Mouse (Mus musculus) layer of hippocampus, postnatal 14 days (tissue): ENCODE results near the gene Ryk. TPM values are rescaled to one million over a fixed set of nuclear protein-coding genes. Genes with fewer than 3 reads are reported as not detected.
A peak's percentile ranks its signal among the peaks of the same experiment; 100 is the strongest.

Source experiments
- DNase-seq, 2 experiments: peaks; one replicate each; pipeline ENCODE4 v3.0.0; 2021 to 2022; ENCODE audit warnings: low spot score in 2 of 2, mixed read lengths in 1 of 2
- total RNA-seq, 2 experiments: library from RNA; stranded (reverse); gene quantifications; 2 replicates each; pipeline ENCODE4 v1.2.3; 2021

Gene Ryk
- total RNA-seq, 2 experiments from 2014 or later, result 36.0 to 40.0 TPM

DNA sequence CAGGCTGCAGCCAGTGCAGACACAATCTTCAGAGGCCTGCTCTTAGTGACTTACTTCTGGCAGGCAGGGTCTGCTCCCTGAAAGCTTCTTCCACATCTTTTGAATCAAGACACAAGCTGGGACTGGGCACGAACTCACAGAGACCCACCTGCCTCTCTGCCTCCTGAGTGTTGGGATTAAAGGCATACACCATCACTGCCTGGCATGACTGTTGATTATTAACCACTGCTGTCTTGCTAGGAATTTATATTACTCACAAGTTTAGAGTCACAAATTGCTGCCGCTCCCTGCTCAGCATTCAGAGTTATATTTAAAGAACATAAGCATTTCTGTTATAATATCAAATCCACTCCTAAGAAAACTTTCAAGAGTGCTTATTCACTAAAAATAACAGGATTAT is 23.1 kb downstream of the Ryk start:
- DNase-seq, result no peak

DNA sequence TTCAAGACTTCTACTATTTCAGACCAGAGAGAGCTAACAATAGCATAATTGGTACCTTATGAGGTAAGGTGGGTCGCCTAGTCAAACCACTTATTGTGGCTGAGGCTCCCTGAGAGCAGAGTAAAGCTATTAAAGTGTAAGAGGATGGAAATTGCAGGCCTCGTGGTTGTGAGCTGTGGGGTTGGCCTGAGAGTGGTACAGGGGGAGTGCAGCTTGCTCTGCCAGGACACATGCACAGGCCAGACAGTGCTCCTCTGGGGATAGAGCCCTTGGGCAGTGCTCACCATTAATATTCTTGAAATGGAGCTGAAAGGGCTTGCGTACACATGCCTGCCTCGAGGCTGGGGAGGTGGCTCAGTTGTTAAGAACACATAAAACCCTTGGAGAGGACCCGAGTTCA is 23.6 kb downstream of the Ryk start:
- DNase-seq, result no peak

DNA sequence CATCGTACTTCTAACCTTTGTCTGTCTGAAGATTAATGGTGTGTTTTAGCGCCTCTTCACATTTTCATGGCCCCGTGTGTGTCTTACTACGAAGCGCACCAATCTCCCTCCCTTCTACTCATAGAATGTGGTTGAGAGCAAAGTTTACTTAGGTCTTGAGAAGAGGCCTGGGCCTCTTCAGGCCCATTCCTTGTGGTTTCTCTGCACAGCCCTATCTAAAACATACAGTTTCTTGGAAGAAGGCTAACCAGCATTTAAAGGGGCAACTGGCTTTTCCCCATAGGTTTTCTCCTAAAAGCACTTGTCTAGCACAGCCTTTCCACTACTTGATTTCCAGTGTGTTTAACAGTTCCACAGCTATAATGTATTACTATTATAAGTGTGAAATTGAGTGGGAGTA is 24.7 kb downstream of the Ryk start:
- DNase-seq, result no peak

DNA sequence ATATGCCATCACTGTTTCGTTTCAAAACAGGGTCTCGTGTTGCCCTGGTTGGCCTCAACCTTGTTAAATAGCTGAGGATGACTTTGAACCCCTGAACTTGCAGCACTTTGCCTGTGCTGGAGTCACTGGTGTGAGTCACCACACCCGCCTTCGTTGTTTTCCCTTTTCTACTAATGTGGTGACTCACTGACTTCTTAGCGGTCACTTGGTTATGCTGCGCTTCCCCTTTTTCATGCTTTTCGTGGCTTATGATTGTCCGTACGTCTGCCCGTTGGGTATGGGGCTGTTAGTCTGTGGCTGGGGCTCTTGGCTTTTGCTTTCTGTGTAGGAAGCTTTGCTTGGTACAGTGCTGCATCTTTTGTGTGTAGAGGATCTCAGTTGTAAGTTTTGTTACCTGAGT is 25.2 kb downstream of the Ryk start:
- DNase-seq, result no peak

DNA sequence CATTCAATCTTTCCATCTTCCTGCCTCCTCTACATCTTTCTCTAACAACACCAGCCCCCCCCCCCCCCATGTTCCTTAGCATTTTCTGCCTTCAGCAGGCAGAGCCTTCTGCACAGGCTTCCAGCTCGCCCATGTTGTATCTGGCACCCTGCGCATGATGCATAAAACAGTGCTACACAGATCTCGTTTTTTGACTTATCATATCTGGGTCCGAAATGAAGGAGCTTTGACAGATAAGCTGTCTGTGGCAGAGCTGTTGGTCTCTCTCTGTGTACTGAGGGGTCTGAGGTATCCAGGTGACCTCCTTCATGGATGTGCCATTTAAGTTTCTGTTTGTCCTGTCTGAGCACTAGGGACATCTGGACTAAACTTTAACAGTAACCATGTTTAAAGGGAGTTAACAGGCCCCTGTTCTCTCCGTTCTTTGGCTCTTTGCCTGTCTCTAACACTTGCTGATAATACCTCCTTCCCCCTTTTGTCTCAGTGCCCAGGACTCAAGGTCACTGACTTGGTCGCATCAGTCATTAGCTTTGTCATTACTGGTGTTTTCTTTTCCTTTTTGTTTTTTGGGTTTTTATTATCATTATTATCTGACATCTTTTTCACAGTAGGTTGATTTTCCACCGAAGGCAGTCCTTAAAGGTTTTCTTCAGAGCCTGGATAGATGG is 26.2 kb downstream of the Ryk start:
- DNase-seq, result no peak

DNA sequence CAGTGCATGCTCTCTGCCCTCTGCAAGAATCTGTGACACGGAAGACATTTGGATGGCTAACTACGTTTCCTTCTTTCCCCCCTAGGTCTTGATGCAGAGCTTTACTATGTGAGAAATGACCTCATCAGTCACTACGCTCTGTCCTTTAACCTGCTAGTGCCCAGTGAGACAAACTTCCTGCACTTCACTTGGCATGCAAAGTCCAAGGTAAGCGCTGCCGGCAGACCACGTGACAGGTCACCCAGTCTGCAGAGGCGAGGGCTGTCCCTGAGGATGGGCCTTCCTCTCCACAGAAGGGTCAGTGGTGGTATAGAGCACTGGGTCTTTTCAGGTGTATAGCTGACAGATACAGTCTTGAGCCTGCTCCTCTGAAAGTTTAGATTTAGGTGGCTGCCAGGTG is 27.1 kb downstream of the Ryk start:
- no peak for DNase-seq

DNA sequence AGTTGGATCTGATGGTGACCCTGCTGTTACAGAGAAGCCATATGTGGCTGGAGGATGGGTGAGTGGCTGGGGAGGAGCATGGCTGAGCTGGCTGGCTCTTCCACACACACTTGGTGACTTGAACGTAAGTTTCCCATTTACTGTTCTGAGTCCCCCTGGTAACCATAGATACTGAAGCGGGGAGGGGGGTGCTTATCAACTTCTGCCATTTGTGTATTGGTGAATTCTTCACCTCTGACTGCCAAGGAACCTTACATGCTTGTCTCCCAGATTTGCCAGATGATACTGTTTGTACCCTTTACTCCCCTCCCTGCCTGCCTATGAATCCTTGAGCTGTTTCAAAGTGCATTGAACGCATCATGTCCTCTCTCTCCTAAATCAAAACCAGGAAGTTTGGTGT is 27.5 kb downstream of the Ryk start:
- DNase-seq, result no peak

DNA sequence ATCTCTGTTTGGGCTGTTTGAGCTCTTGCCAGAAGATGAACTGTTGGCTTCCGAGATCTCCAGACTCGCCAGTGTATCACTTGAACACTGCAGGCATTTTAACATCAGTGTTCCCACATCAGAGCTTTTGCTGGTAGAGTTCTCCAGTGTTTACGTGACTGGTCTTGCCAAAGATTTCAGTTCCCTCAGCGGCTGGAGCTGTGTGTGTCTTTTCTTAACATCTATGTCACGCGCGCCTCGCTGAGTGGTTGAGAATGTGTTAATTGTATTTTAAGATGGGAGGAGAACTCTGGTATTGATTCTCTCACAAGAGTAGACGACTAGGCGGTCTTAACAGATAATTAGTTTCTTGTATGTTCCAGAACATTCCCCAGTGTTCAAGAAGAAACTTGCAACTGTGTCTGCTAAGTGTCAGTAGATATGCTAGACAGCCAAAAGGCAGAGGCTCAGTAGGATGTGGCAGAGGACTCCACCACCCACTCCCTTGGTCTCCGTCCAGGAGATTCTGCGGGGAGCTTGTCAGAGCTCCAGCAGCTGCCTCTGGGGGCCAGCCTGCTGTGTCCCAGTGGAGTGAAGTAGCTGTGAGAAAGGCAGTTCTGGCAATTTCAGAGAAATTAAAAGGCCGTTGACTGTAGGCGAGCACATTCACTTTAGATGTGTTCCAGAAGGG is 29.3 kb downstream of the Ryk start:
- DNase-seq, result peak; percentile 68 to 82

DNA sequence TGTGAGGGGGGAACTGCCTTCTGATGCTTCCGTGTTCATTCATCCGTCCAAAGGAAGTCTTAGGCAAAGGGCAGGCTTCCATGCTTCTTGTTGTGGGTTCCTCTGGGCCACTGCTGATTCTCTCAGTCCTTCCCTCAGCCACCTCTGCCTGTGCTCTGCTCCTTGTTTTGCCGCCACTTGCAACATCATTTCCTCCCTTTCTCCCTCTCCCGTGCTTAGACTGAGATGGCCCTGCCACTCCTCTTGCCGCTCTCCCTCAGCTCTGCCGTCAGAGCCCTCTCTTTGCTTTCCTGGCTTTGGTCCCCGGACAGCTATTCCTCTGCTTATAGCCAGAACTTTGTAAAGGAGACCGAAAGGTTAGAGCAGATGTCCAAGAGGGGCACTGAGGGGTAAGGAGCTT is 30.2 kb downstream of the Ryk start:
- no peak for DNase-seq

DNA sequence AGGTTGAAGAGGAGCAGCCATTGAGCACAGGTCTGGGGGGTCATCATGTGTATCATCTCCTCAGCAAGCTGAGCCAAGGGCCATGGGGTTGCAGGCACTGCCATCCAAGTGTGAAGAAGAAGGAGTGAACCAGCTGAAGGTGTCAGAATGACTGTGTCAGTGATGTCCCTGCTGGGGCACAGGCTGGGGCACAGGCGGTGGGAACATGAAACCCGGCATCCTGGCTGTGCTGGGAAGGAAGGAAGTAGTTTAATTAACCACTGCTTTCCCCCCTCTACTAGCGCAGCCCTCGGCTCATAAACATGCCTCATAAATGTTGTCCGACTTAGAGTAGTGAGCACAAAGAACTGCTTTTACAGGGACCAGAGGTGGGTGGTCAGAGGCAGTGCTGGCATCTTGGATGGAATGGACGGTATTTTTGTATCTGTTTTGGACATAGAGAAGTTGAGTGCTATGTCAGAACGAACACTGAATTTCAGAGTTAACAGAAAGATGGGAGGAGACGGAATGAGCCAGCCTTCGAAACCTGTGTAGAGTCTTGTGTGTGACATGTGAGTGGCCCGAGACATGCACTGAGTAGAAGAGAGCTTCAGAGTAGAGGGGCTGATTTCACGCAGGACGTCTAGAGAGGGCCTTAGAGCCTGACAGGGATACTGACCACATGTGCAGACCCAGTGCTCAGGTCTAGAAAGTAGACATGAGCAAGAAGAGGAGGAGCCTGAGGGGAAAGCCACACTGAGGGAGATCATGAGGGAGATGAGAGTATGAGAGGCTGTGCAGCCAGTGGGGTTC is 31.4 kb downstream of the Ryk start:
- no peak for DNase-seq

DNA sequence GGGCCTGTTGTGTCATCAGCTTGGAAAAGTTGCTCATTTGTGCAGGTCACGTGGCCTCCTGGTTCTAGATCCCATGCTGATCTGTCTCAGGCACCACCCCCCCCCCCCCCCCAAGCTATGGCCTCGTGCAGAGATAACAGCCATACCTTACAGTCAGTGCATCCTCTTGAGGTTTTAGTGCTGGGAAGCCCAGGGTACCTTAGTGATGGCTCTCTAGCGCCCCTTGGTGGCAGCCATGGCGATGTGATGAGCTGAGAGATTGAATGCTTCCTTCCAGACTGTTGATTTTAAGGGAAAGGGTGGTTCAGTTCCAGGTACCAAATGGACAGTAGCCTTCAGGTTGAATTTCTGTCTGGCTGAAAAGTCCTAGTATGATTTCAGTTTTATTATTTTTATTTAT is 32.2 kb downstream of the Ryk start:
- peak; percentile 51 to 83 for DNase-seq

DNA sequence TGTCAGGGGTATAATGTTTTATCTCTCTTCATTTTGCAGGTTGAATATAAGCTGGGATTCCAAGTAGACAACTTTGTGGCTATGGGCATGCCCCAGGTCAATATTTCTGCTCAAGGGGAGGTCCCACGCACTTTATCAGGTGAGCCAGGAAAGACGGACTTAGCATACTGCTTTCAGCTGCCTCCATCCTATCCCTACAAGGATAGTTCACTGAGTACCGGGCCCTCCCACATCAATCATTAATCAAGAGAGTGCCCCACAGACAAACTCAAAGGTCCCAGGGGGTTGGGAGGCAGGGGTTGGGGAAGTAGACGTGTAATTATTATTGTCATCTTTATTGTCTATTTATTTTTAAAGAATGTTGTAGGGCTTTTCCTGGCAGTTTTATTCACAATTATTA is 32.8 kb downstream of the Ryk start:
- DNase-seq, result no peak

DNA sequence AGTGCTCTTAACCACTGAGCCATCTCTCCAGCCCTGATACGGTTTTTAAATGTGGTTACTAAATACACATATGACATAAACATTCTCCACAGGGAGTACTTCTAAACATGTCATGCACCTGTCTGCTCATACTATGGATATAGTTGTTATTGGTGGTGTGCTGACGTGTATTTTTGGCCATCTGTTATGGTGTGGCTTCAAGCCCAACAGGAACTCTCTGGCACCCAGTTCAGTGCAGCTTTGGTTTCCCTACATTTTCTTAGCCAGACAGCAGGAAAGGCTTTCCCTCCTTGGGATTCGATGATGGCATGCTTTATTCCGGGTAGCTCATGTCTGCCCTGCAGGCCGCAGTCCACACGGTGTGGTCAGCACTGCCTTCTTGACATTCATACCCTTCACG is 33.7 kb downstream of the Ryk start:
- no peak for DNase-seq

DNA sequence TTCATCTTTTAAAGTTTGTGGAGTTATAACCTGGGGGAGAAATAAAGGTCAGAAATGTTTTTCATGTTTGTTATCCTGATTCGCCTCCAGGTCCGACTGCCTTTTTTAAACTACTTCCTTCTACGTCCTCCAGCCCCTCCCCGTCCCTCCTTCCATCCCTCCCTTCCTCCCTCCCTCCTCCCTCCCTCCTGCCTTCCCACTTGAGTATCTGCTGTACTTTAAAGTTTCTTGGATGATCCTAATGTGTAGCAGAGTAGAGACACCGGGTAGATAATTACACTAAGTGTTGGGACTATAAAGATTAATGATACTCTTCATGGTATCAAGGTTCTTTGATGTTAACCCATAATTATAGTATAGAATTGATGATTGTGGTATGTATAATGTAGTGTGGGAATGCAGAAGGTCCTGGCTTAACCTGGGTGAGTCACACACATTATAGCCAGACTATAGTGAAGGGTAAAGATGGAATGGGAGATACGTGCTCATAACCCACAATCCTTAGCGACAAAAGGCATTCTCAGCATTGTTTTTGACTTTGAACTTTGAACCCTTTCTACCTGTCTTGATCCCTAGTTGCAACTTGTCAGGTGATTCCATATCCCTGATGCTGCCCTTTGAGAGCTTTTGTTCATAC is 41.5 kb downstream of the Ryk start:
- DNase-seq, result no peak

DNA sequence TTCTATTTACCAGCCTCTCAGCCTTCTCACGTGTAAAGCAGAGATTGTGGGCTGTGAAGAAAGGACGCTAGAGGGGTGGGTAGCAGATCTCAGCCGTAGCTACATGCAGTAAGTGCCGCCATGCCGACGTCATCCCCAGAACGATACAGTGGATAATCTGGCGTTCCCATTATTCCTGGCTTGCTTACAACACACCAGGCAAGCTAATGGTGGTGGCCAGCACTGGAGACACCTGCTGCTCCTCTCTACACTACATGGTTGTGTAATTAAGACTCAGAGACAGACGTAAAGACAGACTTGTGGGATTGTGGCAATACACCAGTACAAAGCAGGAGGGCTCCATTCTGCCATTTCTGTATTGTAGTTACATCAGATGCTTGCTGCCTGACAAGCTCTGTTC is 43.2 kb downstream of the Ryk start:
- no peak for DNase-seq

DNA sequence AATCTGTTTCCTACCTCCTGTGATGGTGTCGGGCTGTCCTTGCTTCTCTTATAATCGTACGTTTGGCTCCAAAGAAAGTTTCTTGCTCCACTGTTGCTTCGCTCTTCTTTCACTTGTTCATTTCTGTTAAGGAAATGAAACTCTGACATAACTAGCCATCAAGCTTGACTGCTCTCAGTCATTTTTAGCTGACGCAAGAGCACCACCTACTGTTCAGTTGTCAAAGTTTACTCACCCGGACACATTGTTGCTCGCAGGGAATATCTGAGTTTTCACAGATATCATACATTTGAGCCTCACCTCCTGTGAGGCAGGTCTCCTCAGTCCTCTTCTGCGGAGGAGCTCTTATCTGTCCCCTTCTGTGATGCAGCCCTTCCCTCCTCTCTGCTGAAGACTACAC is 44.8 kb downstream of the Ryk start:
- peak; percentile 39 to 73 for DNase-seq

DNA sequence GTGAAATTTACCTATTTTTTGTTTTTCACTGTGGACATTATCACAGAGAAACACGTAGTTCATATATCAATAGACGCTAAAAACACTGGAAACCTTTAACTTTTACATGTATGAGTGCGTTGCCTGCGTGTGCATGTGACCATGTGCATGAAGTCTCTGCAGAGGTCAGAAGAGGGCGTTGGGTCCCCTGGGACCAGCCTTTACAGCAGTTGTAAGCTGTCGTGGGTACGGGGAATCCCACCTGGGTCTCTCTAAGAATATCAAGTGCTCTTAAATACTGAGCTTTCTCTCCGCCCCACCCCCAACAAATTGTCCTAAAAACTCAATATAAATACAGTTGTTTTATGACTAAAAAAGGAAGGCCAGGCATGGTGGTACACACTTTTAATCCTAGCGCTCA is 50.0 kb downstream of the Ryk start:
- no peak for DNase-seq

DNA sequence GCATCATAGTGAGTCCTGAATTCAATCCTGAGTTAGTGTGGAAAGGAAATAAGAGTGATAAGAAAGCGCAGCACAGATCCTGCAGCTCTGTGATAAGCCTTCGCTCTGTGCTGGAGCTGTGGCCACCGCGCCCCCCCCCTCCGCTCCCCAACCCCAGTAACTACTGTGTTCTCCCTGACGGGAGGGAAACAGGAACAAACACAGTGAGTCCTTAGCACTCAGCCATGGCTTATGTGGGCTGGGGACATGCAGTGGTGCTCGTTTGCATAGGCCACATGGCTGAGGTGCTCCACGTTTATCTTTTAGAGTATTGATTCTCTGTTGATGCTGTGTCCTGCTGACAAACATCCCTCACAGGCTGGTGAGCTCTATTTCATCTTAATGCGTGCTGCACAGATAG is 55.4 kb downstream of the Ryk start:
- no peak for DNase-seq

DNA sequence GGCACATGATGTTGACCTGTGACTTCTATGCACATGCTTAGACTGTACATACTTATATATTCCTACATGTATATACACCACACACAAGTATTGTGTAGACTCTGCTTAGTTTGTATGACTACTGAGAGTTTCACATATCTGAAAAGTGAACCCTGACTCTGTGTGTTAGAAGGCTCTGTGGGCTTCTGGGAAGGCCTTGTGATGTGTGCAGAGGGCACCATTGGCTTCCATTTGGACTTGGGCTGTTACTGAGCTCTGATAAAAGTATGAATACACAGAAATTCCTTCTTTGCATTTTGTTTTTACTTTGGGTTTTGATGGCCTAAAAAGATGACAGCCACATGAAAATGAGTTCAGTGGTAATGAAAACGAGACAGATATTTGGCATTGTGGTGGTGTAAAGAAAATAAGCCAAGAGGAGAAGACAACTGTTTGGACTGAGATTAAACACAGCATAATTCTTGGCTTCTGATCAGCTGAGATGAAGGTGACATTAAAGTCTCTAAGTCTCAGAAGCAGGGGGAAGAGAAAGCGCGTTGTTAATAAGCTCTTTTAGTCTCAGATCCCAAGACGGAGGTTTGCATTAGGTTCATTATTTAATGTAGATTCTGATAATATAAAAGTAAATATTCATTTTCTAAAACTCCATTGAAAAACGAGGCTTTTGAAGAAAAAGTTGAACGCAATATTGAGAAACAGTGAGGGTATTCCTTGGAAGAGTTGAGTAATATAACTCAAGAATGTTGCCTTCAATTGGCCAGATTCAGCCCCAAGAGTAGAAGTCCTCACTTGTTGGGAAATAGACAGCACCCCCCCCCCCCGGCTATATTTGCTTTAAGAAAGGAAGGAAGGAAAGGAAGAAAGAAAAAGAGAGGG is 58.0 kb downstream of the Ryk start:
- no peak for DNase-seq

DNA sequence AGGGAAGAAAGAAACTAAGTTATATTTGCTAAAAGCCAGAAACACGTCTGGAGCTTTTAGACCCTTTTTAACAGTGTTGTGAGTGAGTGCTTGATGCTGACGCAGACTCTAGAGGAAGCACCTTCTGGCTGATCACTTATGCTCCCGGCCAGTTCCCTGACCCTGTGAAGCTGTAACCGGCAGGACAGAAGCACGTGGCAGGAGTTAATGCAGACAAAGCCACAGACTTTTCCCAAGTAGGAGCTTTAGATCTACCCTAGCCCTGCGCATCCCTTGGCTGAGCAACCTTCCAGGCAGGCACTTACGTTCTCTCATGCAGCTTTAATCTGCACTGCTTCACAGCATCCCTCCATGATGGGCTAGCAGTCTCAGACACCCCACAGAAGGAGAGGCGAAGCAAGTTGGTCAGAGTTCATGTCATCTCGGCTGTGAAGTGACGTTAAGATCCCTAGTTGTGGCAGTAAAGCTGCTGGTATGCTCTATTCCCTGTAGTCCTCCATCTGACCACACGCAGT is 58.7 kb downstream of the Ryk start:
- no peak for DNase-seq

DNA sequence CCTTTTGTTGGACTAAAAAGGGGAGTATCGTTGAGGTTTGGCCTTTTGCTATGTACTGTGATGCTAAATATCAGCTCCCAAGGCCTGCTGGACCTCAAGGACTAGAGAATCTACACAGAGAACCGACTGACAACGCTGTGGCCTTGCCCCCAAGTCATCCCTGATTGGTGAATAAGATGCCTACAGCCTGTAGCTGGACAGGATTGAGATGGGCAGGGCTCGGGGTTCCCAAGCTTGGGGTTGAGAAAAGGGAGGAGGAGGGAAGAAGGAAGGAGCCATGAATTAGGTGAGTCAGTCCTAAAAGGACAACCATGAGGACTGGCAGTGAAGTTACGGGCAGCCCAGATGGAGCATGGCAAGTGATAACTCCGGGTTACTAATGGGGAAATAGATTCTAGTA is 65.2 kb downstream of the Ryk start:
- no peak for DNase-seq
